Mouse (Mus musculus) olfactory bulb, adult 2 months (tissue): ENCODE measurements around the gene Chadl.

Source experiments
- CTCF ChIP-seq: fragments of 200-500 bp; IDR thresholded peaks from 2 replicates; pipeline ENCODE4 v1.5.1; 2012; ENCODE audit warnings: low read depth, mild to moderate bottlenecking, low read length, moderate library complexity; ENCODE audit not compliant: insufficient read depth
- POLR2A ChIP-seq: fragments of 200-500 bp; IDR thresholded peaks from 2 replicates; pipeline ENCODE4 v1.6.1; 2012; ENCODE audit warnings: mild to moderate bottlenecking, low read depth, low read length, moderate library complexity; ENCODE audit not compliant: insufficient read depth

DNA sequence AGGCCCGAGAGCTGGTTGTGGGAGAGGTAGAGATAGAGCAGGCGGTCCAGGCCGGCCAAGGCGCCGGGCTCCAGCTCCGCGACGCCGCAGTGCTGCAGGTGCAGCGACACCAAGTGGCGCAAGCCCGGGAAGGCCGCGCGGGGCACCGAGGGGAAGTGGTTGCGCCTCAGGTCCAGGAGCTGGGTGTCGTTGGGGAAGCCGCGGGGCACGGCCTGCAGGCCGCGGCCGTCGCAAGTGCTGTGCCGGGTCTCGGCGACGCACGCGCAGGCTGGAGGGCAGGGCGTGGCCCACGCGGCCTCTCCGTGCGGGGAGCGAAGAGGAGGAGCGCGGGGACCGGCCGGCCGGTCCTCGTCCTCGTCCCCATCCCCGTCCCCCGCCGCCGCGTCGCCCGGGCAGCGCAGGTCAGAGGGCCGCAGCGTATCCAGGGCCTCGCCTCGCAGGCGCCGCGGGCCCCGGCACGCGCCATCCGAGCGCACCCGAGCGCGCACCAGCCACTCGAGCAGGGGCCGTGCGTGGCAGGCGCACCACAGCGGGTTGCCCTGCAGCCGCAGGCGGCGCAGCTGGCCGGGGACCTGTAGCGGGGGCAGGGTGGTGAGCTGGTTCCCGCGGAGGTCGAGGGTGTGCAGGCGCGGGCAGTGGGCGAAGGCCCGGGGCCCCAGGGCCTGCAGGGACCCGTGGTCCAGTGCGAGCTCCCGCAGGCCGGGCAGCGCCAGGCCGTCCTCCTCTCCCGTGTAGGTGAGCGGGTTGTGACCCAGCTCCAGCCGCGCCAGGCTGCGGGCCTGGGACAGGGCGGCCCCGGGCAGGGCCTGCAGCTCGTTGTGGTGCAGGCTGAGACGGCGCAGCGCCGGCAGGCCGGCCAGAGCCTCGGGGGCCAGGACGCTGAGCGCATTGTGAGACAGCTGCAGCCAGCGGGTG, 2.9 kb downstream of the Chadl start:
- TF ChIP-seq POLR2A (no peak; the same call in none of the 2 replicates), CTCF (peak; percentile 30; the same call in 1 of the 2 replicates)
